Mouse (Mus musculus) embryonic facial prominence, embryonic 10.5 days (tissue): ENCODE measurements at regions not wholly inside any gene's neighbourhood (a gene's known extent, or its start where the extent isn't known, plus 50 kb on each side); places are given as distances from the start of the nearest gene placed in this dataset.

Source experiments
- DNase-seq: peaks from one replicate; pipeline ENCODE4 v3.0.0-alpha.2; 2017; ENCODE audit warnings: low spot score
- H3K27ac ChIP-seq: fragments of 300-500 bp; sonication (generic); replicated peaks from 2 replicates; pipeline ENCODE4 v1.5.1; 2016; ENCODE audit warnings: mild to moderate bottlenecking
- H3K27me3 ChIP-seq: fragments of 300-500 bp; sonication (generic); replicated peaks from 2 replicates; pipeline ENCODE4 v1.6.1; 2016; ENCODE audit warnings: low read depth, mild to moderate bottlenecking; ENCODE audit not compliant: poor library complexity, severe bottlenecking
- H3K36me3 ChIP-seq: fragments of 300-500 bp; sonication (generic); replicated peaks from 2 replicates; pipeline ENCODE4 v1.6.1; 2016; ENCODE audit warnings: mild to moderate bottlenecking, moderate library complexity
- H3K4me1 ChIP-seq: fragments of 300-500 bp; sonication (generic); 2 replicates; pipeline ENCODE4 v1.6.1; 2016
- H3K4me3 ChIP-seq: fragments of 300-500 bp; sonication (generic); 2 replicates; pipeline ENCODE4 v1.5.1; 2016; ENCODE audit warnings: mild to moderate bottlenecking, moderate library complexity
- H3K9me3 ChIP-seq: fragments of 300-500 bp; sonication (generic); 2 replicates; pipeline ENCODE4 v1.6.1; 2016; ENCODE audit warnings: mild to moderate bottlenecking
- WGBS: fragments of 180-500 bp; shearing (Covaris S2); methylation state at CpG from one replicate; pipeline ENCODE4 v1.1.7; 2016; 5-methylcytosine and 5-hydroxymethylcytosine counted together

DNA sequence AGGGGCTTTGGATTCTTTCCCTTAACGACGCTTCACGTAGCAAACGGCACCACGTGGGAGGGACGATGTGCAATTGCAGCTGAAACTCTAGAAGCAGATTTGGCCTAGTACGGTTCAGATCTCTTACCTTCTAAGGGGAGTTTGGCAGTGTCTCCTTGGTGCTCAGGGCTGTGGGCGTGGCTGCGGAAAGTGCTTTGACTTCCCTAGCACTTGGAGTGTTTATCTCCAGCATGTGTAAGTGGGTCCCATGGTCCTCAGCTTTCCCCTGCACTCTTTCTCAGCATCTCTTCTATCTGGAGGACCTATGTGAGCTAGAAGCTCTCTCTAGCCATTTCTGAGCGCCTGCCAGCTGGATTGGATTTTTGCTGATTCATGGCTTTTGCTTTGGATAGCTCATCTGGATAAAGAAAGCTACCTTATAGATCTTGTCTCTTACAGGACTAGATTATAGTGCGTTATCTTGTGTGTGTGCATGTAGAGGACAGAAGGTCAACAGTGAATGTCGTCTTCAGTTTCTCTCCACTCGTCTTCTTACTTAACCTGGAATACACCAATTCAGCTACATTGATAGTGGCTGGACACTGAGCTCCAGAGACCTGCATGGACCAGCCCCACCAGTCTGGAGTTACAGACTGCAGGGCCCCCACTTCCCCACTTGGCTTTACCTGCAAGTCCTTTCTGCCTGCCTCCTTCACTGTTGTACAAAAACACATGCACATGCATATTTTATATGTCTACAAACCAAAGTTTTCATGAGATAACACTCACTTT is 92.8 kb upstream of the Serbp1 start:
- Histone ChIP-seq H3K27me3 (no peaks in the 10 kb centered on the region), H3K4me1 (peaks cover 13% of the 10 kb centered on the region), H3K4me3 (no peak overlapping the region), H3K27ac (no peak overlapping the region), H3K9me3 (no peaks in the 10 kb centered on the region), H3K36me3 (no peaks in the 10 kb centered on the region)
- WGBS = 69% methylated on average over 13 of the region's 13 CpGs
- DNase-seq = no peak

DNA sequence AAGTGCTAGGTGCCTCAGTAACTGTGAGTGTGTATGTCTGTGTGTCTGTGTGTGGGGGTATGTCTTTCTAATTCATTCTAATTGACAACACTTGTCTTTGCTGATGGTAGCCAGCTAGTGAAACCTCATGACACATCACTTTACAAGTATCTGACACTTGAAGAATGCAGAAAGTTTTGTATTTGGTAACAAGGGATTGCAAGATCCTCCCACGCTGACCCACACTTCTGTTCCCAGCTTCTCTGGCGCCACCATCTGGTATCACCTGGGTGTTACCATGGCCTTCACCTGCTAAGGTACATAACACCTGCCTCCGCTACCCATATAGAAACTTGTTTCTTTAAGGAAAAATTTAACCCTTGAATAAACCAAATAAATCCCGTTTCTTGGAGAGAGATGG is 95.8 kb upstream of the Serbp1 start:
- Histone ChIP-seq H3K4me3 (no peak overlapping the region), H3K4me1 (peaks cover 15% of the 10 kb centered on the region), H3K27ac (no peak overlapping the region), H3K36me3 (no peaks in the 10 kb centered on the region), H3K27me3 (no peaks in the 10 kb centered on the region), H3K9me3 (no peaks in the 10 kb centered on the region)
- 35% methylated on average over 4 of the region's 4 CpGs for WGBS
- peak; percentile 39 for DNase-seq

DNA sequence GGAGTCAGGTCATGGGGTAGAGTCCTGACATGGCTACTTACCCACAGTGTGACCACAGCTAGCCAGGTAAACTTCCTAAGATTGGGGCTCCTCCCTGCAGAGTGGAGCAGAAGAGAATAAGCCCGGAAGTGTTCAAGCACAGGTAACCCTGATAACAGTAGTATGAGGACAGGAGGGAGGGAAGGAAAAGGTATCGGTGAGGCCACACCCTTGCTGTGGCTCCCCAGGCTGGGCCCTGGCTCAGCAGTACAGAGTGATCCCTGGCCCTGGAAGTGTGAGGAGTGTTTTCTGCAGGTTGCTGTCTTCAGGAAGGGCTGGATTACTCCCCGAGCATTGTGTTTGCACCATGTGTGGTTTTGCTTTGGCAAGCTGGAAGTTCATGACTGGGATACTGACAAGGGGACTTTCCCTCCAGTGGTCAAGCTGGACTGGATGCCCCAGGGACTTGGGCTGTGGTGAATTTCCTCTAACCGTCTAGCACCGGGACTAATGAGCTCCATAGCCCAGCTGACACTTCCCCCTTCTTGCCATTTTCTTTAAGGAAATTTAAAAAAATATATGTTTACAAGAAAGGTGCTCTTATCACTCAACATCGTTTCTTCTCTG is 97.2 kb upstream of the Serbp1 start:
- no peak overlapping the region for H3K27ac ChIP-seq
- H3K9me3 ChIP-seq = no peaks in the 10 kb centered on the region
- peaks cover 10% of the 10 kb centered on the region; the same call in 1 of the 2 replicates for H3K4me1 ChIP-seq
- DNase-seq = no peak
- no peaks in the 10 kb centered on the region for H3K36me3 ChIP-seq
- no peaks in the 10 kb centered on the region for H3K27me3 ChIP-seq
- WGBS = 75% methylated on average over 6 of the region's 6 CpGs
- H3K4me3 ChIP-seq = no peak overlapping the region

DNA sequence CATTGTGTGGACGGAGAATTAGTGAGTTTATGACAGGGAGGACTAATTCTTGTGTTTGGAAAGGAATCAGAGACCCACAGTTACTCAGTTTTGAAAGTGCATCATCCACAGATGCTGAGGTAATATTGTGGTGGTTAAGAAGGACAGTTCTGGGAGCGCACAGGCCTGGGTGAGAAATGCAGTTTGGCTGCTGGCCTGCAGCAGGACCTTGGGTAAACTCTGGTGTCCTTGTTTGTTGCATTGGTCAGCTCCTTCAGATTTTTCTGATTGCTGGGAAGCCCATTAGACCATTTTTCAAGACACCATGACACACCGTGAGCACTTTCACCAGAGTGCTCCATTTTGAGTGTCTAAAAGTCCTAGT is 99.0 kb upstream of the Serbp1 start:
- WGBS = 92% methylated on average over 3 of the region's 3 CpGs
- no peaks in the 10 kb centered on the region for H3K36me3 ChIP-seq
- H3K4me1 ChIP-seq = 0 out of 2 replicates have a peak, but pooled peaks cover 14% of the 10 kb centered on the region
- no peak overlapping the region for H3K27ac ChIP-seq
- H3K9me3 ChIP-seq = no peaks in the 10 kb centered on the region
- no peak for DNase-seq
- H3K4me3 ChIP-seq = no peak overlapping the region
- no peaks in the 10 kb centered on the region for H3K27me3 ChIP-seq

DNA sequence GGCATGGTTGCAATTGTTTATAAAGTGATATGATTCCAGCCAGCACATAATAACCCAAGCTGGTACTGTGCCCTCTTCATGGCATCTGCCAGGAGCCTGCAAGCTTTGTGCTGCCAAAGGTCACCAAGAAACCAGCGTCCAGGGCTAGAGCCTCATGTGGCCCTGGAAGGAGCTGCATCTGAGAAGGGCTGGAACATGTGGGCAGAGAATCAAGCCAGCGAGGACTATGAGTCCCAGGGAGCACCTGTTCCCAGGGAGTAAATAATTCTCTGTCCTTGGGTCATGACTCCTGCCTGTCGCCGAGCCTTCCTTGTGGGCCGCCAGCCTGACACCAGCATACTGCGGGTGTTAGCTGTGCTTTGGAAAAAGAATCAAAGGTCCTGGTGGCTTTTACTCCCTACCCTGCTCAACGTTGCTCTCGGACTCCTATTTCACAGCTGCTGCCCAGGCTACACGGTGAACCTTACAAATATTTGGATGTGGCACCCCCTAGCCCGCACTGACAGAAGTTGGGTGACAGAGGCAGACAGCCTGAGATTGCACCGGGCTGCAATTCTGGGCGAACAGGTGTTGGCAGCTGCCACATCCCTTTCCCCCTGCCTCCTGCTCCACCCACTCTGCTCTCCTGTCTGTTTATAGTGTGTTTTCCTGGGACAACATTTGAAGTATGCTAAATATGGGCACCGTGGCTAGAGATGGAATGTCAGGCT is 99.5 kb upstream of the Serbp1 start:
- no peaks in the 10 kb centered on the region for H3K36me3 ChIP-seq
- H3K27ac ChIP-seq = no peak overlapping the region
- no peaks in the 10 kb centered on the region for H3K27me3 ChIP-seq
- H3K9me3 ChIP-seq = no peaks in the 10 kb centered on the region
- DNase-seq = no peak
- H3K4me1 ChIP-seq = 0 out of 2 replicates have a peak, but pooled peaks cover 14% of the 10 kb centered on the region
- 73% methylated on average over 13 of the region's 13 CpGs for WGBS
- no peak overlapping the region for H3K4me3 ChIP-seq

DNA sequence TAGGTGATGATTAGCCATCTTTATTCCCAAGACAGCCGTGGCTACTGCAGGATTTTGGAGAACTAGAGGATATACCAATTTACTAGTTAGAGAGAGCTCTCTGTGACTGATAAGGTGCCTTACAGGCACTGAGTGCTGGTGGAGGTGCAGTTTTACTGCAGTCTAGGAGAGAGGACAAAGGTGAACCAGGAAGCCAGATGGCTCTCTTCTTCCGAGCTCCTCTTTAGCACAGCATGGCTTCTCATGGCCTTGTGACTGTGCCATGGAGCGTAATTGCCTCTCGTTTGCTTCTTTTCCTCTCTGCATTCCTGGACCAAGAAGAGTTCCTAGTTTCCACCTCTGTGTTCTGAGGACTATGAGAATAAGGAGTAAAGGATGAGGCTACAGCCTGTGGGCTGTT is 100.2 kb upstream of the Gadd45a start:
- Histone ChIP-seq H3K36me3 (no peaks in the 10 kb centered on the region), H3K27me3 (no peaks in the 10 kb centered on the region), H3K27ac (no peak overlapping the region), H3K4me3 (no peak overlapping the region), H3K9me3 (no peaks in the 10 kb centered on the region), H3K4me1 (peaks cover 14% of the 10 kb centered on the region; the same call in 1 of the 2 replicates)
- WGBS = 75% methylated on average over 4 of the region's 4 CpGs
- no peak for DNase-seq

DNA sequence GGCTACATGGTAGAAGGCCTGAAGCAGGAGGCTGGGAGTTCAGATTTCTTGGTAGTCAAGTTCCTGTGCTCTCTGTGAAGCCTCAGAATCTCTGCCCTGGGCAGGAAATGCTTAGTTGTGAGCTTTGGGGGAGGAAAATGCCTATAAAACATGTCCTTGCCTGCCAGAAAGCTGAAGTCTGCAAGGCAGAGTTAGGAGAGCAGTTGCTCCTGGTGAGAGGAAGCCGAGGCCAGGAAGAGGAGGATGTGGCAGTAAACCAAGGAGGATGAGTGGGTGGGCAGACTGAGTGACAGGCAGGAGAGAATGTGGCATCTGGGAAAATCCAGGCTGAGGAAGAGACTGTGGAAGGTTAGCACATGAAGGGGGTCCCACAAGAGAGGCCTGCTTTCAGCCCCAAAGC is 97.7 kb upstream of the Gadd45a start:
- Histone ChIP-seq H3K27me3 (no peaks in the 10 kb centered on the region), H3K9me3 (no peaks in the 10 kb centered on the region), H3K4me3 (no peak overlapping the region), H3K27ac (0 out of 2 replicates have a peak overlapping the region, but pooled peaks have one; percentile 24), H3K4me1 (peaks cover 10% of the 10 kb centered on the region; the same call in 1 of the 2 replicates), H3K36me3 (no peaks in the 10 kb centered on the region)
- WGBS = 48% methylated on average over 1 of the region's 1 CpGs
- DNase-seq = no peak

DNA sequence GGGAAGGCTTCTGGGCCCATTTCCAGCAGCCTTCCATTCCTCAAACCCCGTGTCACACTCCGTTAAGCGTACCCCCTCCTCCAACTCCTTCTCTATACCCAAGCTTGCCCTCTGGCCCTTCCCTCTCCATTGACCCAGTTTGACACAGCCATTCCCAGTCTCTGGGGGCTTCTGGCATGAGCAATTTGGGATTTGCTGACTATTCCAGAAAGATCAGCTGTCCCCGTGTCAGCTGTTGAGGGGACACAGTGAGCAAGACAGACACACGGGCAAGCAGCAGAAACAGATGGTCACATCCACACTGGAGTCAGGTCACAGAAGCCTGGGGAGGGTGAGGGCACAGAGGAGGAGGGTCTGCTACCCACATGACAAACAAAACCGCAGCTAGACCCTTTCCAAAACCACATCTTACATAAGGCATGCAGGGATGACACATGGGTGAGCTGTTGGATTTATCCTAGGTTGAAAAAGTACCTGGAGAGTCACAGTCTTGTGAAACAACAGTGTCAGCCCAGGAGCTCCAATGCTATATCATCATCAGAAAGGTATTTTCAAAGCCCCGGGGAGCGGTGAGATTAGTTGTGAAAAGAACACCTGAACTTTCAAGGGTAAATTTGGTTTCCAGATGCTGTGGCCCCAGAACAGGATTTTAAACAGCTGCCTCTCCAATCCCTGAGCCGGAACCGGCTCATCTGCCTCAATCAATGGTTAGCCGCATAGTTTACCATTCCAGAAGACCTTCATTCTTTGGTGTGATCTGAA is 93.5 kb upstream of the Gadd45a start:
- Histone ChIP-seq H3K36me3 (no peaks in the 10 kb centered on the region), H3K27ac (no peak overlapping the region), H3K27me3 (no peaks in the 10 kb centered on the region), H3K9me3 (no peaks in the 10 kb centered on the region), H3K4me3 (no peak overlapping the region), H3K4me1 (peaks cover 13% of the 10 kb centered on the region; the same call in 1 of the 2 replicates)
- WGBS = 77% methylated on average over 11 of the region's 11 CpGs
- no peak for DNase-seq

DNA sequence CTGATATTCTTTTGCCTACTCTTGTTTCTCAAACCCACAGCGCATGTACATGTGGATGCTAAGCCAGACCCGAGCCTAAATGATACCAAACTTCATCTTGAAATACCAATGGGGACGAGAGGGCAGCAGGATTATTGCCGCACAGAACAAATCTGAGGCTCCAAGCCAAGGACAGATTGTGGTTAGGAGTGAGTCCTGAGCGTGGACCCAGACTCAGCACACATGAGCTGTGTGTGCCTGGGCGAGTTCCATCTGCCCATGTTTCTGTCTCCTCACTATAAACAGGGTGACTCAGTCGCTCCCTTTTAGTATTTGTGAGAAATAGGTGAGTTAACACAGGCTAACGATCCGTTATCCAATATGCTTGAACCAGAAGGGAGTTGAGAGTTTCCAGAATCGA is 92.4 kb upstream of the Gadd45a start:
- Histone ChIP-seq H3K27me3 (no peaks in the 10 kb centered on the region), H3K36me3 (no peaks in the 10 kb centered on the region), H3K27ac (no peak overlapping the region), H3K9me3 (no peaks in the 10 kb centered on the region), H3K4me3 (no peak overlapping the region), H3K4me1 (peaks cover 9% of the 10 kb centered on the region; the same call in 1 of the 2 replicates)
- WGBS = 91% methylated on average over 10 of the region's 10 CpGs
- DNase-seq = no peak

DNA sequence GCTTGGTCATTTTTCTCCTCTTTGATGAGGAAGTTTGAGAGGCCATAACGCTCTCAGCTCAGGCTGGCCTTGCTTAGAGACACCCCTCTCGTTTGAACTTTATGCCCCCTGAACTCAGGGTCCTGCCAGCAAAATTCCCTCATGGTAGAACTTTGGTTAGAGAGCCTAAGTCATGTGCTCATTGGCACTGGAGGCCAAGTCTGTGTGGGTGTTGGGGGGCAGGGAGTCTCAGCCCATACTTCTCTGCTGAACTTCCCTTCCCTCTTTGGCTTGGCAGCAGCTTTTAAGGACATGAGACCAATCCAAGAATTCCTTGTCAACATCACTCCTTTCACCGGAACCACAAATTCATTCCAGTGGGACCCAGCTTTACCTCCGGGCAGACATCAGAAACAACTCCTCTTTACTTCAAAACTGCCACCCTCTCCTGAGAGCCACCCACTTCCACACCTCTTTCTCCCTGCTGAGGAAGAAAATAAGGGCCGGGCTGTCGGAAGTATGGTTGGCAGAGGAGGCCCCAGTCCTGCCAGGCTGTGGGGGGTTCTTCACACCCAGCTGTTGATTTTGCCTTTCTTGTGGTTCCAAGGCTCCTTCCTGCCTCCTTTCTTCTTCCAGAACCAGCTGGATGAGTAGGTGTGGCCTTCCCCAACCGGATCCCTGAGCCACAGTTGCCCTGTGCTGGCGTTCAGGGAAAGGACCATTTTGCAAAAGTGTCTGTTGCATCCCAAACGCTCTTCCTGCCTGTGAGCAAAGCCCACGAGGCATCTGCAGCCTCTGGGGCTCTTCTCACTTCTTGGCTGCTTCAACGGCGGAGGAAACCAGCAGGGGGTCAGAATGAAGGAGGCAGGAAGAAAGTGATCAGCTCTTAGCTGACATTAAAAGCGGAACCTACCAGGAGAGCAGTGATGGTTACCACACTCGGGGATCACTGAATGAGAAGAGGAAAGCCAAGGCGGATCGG is 91.5 kb upstream of the Gadd45a start:
- DNase-seq = no peak
- Histone ChIP-seq H3K4me3 (no peak overlapping the region), H3K4me1 (peaks cover 9% of the 10 kb centered on the region; the same call in 1 of the 2 replicates), H3K27ac (no peak overlapping the region), H3K36me3 (no peaks in the 10 kb centered on the region), H3K9me3 (no peaks in the 10 kb centered on the region), H3K27me3 (no peaks in the 10 kb centered on the region)
- 62% methylated on average over 16 of the region's 16 CpGs for WGBS

DNA sequence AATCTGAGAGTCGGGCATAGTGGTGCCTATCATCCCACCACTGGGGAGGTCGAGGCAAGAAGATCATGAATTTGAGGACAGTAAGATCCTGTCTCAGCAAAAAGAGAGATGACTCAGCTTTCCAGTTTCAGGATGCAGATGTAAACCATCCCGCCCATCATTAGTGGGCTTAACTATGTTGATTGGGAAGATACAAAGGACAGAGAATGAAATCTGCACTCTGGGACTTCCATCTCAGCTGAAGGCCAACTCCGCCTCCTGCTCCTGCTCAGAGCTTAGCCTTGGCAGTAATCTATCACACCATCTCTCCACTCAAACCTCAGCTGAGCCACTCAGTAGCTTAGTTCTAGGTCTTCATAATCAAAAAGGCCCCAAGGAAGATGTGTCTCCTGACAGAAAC is 90.5 kb upstream of the Gadd45a start:
- H3K36me3 ChIP-seq = no peaks in the 10 kb centered on the region
- peaks cover 9% of the 10 kb centered on the region; the same call in 1 of the 2 replicates for H3K4me1 ChIP-seq
- no peaks in the 10 kb centered on the region for H3K9me3 ChIP-seq
- DNase-seq = no peak
- H3K27ac ChIP-seq = no peak overlapping the region
- 92% methylated on average over 4 of the region's 4 CpGs for WGBS
- H3K4me3 ChIP-seq = no peak overlapping the region
- no peaks in the 10 kb centered on the region for H3K27me3 ChIP-seq
